Mouse (Mus musculus) gastrocnemius, postnatal 4 days (tissue): Measurements from ENCODE around the gene Pctp. TPM values are rescaled to one million over a fixed set of nuclear protein-coding genes. Genes with fewer than 3 reads are reported as not detected.

Source experiments
- DNase-seq, 2 experiments: peaks; one replicate each; pipeline ENCODE4 v3.0.0; 2021 to 2022; ENCODE audit warnings: low spot score in 2 of 2, mixed read lengths in 2 of 2
- total RNA-seq, 2 experiments: library from RNA; stranded (reverse); gene quantifications; 2 replicates each; pipeline ENCODE4 v1.2.3; 2021

Gene Pctp
- total RNA-seq, 2 experiments from 2014 or later, result 2.6 to 3.1 TPM

GRCm38 (mm10) chr11:89978914-89979818 lies 23.5 kb downstream of the Pctp start:
- no peak for DNase-seq

- DNase-seq, result peak in 1 of 2 experiments; percentile 29
Observed at GRCm38 (mm10) chr11:89978353-89978831, 24.3 kb downstream of the Pctp start.

- DNase-seq, result no peak
Observed at GRCm38 (mm10) chr11:89977746-89978352, 24.8 kb downstream of the Pctp start.

- no peak for DNase-seq
Observed at GRCm38 (mm10) chr11:89976361-89976760, 26.3 kb downstream of the Pctp start.

GRCm38 (mm10) chr11:89971296-89971695 lies 31.4 kb downstream of the Pctp start:
- no peak for DNase-seq

GRCm38 (mm10) chr11:89970726-89971125 lies 32.0 kb downstream of the Pctp start:
- DNase-seq, result no peak

- no peak for DNase-seq
Observed at GRCm38 (mm10) chr11:89969131-89969530, 33.6 kb downstream of the Pctp start.

- no peak for DNase-seq
Observed at GRCm38 (mm10) chr11:89950691-89951270, 51.9 kb downstream of the Pctp start.

GRCm38 (mm10) chr11:89947806-89948205 lies 54.9 kb downstream of the Pctp start:
- DNase-seq, result no peak

GRCm38 (mm10) chr11:89945159-89945558 lies 57.5 kb downstream of the Pctp start:
- DNase-seq, result no peak

- DNase-seq, result no peak
Observed at GRCm38 (mm10) chr11:89937241-89937640, 65.5 kb downstream of the Pctp start.

Other genes with a start within 250 kb of the Pctp start
- 1 to 10 TPM in 1 of 2 experiments, under 1 TPM in 1; 0.88 to 1.3 TPM for gene Ankfn1, start 225.2 kb downstream of the Pctp start, total RNA-seq
- gene Tmem100, start 27.5 kb upstream of the Pctp start, total RNA-seq, result 10 to 100 TPM; 20.2 to 30.9 TPM
- 10 to 100 TPM in 1 of 2 experiments, 1 to 10 TPM in 1; 10.0 to 11.7 TPM for gene Gm45716, start 184.8 kb upstream of the Pctp start, total RNA-seq
- 10 to 100 TPM; 26.9 to 35.6 TPM for gene Mmd, start 246.6 kb upstream of the Pctp start, total RNA-seq